Mouse (Mus musculus) erythroblast, adult 5-6 weeks (primary cell): ENCODE results near the gene Ltbp1. TPM values are rescaled to one million over a fixed set of nuclear protein-coding genes. Genes with fewer than 3 reads are reported as not detected.

ENCODE experiments used
- ATAC-seq: replicated peaks from 2 replicates; pipeline ENCODE4 v1.8.0; 2016; ENCODE audit warnings: moderate number of reproducible peaks, mild to moderate bottlenecking, moderate TSS enrichment, inconsistent platforms; ENCODE audit not compliant: poor library complexity, low FRiP score, severe bottlenecking
- total RNA-seq, 2 experiments: library from RNA; stranded (forward) in 1 of 2; stranded (reverse) in 1 of 2; fragments of 150-400 nt in 1 of 2; fragments of 200-764, 138-1000 nt in 1 of 2; gene quantifications; 2 replicates each; pipeline versions ENCODE4 v1.2.3 to v1.2.4; 2015 to 2017; ENCODE audit warnings: low replicate concordance in 2 of 2

Gene Ltbp1
- total RNA-seq, 2 experiments from 2014 or later, result 0.51 TPM; not detected in 1

GRCm38 (mm10) chr17:75204065-75204464 is 198.7 kb downstream of the Ltbp1 start:
- ATAC-seq, result no peak

- no peak for ATAC-seq
Observed at GRCm38 (mm10) chr17:75206281-75206680, 200.9 kb downstream of the Ltbp1 start.

GRCm38 (mm10) chr17:75208164-75208698 is 202.9 kb downstream of the Ltbp1 start:
- no peak for ATAC-seq

GRCm38 (mm10) chr17:75210526-75210925 is 205.2 kb downstream of the Ltbp1 start:
- no peak for ATAC-seq

- ATAC-seq, result no peak
Observed at GRCm38 (mm10) chr17:75216362-75216761, 211.0 kb downstream of the Ltbp1 start.

- no peak for ATAC-seq
Observed at GRCm38 (mm10) chr17:75218700-75219099, 213.3 kb downstream of the Ltbp1 start.

- ATAC-seq, result no peak
Observed at GRCm38 (mm10) chr17:75228321-75228720, 223.0 kb downstream of the Ltbp1 start.

GRCm38 (mm10) chr17:75233206-75233605 is 227.8 kb downstream of the Ltbp1 start:
- ATAC-seq, result no peak

GRCm38 (mm10) chr17:75233923-75234322 is 228.6 kb downstream of the Ltbp1 start:
- no peak for ATAC-seq

- ATAC-seq, result no peak
Observed at GRCm38 (mm10) chr17:75235781-75236180, 230.4 kb downstream of the Ltbp1 start.

GRCm38 (mm10) chr17:75236543-75236942 is 231.2 kb downstream of the Ltbp1 start:
- no peak for ATAC-seq

GRCm38 (mm10) chr17:75237456-75237855 is 232.1 kb downstream of the Ltbp1 start:
- ATAC-seq, result no peak

GRCm38 (mm10) chr17:75238655-75239054 is 233.3 kb downstream of the Ltbp1 start:
- no peak for ATAC-seq

- ATAC-seq, result no peak
Observed at GRCm38 (mm10) chr17:75239545-75239944, 234.2 kb downstream of the Ltbp1 start.

- ATAC-seq, result no peak
Observed at GRCm38 (mm10) chr17:75242086-75242485, 236.7 kb downstream of the Ltbp1 start.

GRCm38 (mm10) chr17:75243221-75243620 is 237.9 kb downstream of the Ltbp1 start:
- ATAC-seq, result no peak

GRCm38 (mm10) chr17:75244148-75244547 is 238.8 kb downstream of the Ltbp1 start:
- no peak for ATAC-seq

GRCm38 (mm10) chr17:75245085-75245484 is 239.7 kb downstream of the Ltbp1 start:
- ATAC-seq, result no peak

- ATAC-seq, result no peak
Observed at GRCm38 (mm10) chr17:75248632-75249031, 243.3 kb downstream of the Ltbp1 start.

GRCm38 (mm10) chr17:75250571-75250970 is 245.2 kb downstream of the Ltbp1 start:
- ATAC-seq, result no peak

- no peak for ATAC-seq
Observed at GRCm38 (mm10) chr17:75251094-75251493, 245.7 kb downstream of the Ltbp1 start.

- no peak for ATAC-seq
Observed at GRCm38 (mm10) chr17:75252540-75252939, 247.2 kb downstream of the Ltbp1 start.
